In genomic region chr2:16734381-16734780, GRCm38 (mm10) we compare ENCODE assay signal across 22 mouse cellular contexts.
DNase-seq lines count a peak whose midpoint lies in the region; ATAC-seq and TF ChIP-seq lines count a peak whose summit lies in the region.
"Had no signal": no experiment of that assay in that cellular context is flagged by ENCODE, and none has a peak within 500 bp of the region (broad histone marks: within the 10 kb centered on the region; RNA-seq: fewer than 3 reads in every experiment).

No protein-coding gene starts in this region.

- WGBS in heart, adult 2 months: 14% methylated on average over 2 of the region's 2 CpGs
- WGBS in heart, embryonic 10.5 days: 63% methylated on average over 2 of the region's 2 CpGs
- 21% methylated on average over 2 of the region's 2 CpGs for WGBS in heart, postnatal 0 days

- H3K36me3 ChIP-seq in heart, adult 2 months (ENCODE audit: control insufficient read depth, insufficient read depth, low read length): no peaks in the 10 kb centered on the region; the same call in 1 of the 2 replicates
- H3K36me3 ChIP-seq in heart, embryonic 10.5 days: no peaks in the 10 kb centered on the region
- no peaks in the 10 kb centered on the region for H3K36me3 ChIP-seq in heart, postnatal 0 days (replicated peaks; ENCODE audit: control insufficient read depth, insufficient read depth, low read length)
- H3K36me3 ChIP-seq: embryonic facial prominence, embryonic 10.5 days; heart, embryonic 13.5 days; hindbrain, embryonic 13.5 days had no signal

- TF ChIP-seq CTCF in heart, adult 2 months (IDR thresholded peaks at IDR 0.05): no peak
- TF ChIP-seq CTCF in heart, postnatal 0 days (IDR thresholded peaks at IDR 0.05; ENCODE audit: low read depth): no peak

- peak; percentile 25 to 63 for DNase-seq in heart, adult 2 months
- no peak for DNase-seq in heart, embryonic 10.5 days (ENCODE audit: low spot score)
- peak; percentile 10 for DNase-seq in heart, postnatal 0 days (ENCODE audit: low spot score)
- DNase-seq in heart, postnatal 36 days: peak; percentile 33 to 45
- DNase-seq in embryo, embryonic 10.5 days (ENCODE audit: low spot score): no peak
- no peak for DNase-seq in retina, postnatal 1 day
- DNase-seq: adrenal gland, postnatal 14 days; cerebellum, adult 11-12 months; cerebellum, adult 9-10 months; cerebellum, postnatal 25 days; forebrain, postnatal 0 days; gastrocnemius, adult 2 months; gastrocnemius, postnatal 36 days; kidney, adult 11 months had no signal

- ATAC-seq in heart, postnatal 0 days (ENCODE audit: insufficient read depth, low read depth): no peak
- ATAC-seq: activated CD4-positive, CD25-positive, alpha-beta regulatory T cell, adult 4 months; forebrain, embryonic 13.5 days; forebrain, postnatal 0 days; hindbrain, postnatal 0 days; Patski had no signal

- intact Hi-C loops in heart, adult 2 months (cut with DNase I): loop anchor here (10.0 kb wide), 2 partner anchors 170 to 380 kb away; partner anchors contain the start of gene Plxdc2
- intact Hi-C loops in heart, postnatal 36 days (cut with DNase I): loop anchor here (10.0 kb wide), 2 partner anchors 120 to 360 kb away; no protein-coding TSS in a partner anchor

- no peaks in the 10 kb centered on the region for H3K9me3 ChIP-seq in heart, embryonic 10.5 days
- no peaks in the 10 kb centered on the region for H3K9me3 ChIP-seq in heart, postnatal 0 days (replicated peaks; ENCODE audit: control insufficient read depth, low read length)
- H3K9me3 ChIP-seq: embryonic facial prominence, embryonic 10.5 days; forebrain, embryonic 13.5 days; heart, embryonic 13.5 days; hindbrain, embryonic 13.5 days had no signal

- H3K9ac ChIP-seq in heart, adult 2 months (ENCODE audit: low read depth, low read length): no peak overlapping the region
- H3K9ac ChIP-seq in heart, postnatal 0 days (replicated peaks; ENCODE audit: low read depth, low read length): no peak overlapping the region
- H3K9ac ChIP-seq: forebrain, embryonic 13.5 days; forebrain, postnatal 0 days; heart, embryonic 13.5 days; hindbrain, embryonic 13.5 days had no signal

- no peak for TF ChIP-seq EP300 in heart, adult 2 months (IDR thresholded peaks at IDR 0.05; ENCODE audit: insufficient read depth, low read depth, low read length)
- TF ChIP-seq EP300 in heart, postnatal 0 days (IDR thresholded peaks at IDR 0.05; ENCODE audit: low read depth): no peak

- H3K79me2 ChIP-seq in heart, adult 2 months (replicated peaks; ENCODE audit: control insufficient read depth, insufficient read depth, low read length): no peaks in the 10 kb centered on the region

- TF ChIP-seq POLR2A in heart, adult 2 months (IDR thresholded peaks at IDR 0.05; ENCODE audit: insufficient read depth, low read depth, low read length): no peak

- no peak overlapping the region for H3K4me3 ChIP-seq in heart, adult 2 months
- no peak overlapping the region for H3K4me3 ChIP-seq in heart, embryonic 10.5 days
- H3K4me3 ChIP-seq in heart, postnatal 0 days (ENCODE audit: low read depth, low read length): no peak overlapping the region
- H3K4me3 ChIP-seq: embryonic facial prominence, embryonic 10.5 days; forebrain, embryonic 13.5 days; gastrocnemius, adult 2 months; heart, embryonic 13.5 days; hindbrain, embryonic 13.5 days had no signal

- H3K4me2 ChIP-seq in heart, postnatal 0 days (ENCODE audit: low read depth, low read length): no peak overlapping the region
- H3K4me2 ChIP-seq: forebrain, embryonic 13.5 days; heart, embryonic 13.5 days; hindbrain, embryonic 13.5 days had no signal

- peaks cover 1% of the 10 kb centered on the region for H3K4me1 ChIP-seq in heart, adult 2 months (ENCODE audit: control insufficient read depth, insufficient read depth, low read length)
- peaks cover 7% of the 10 kb centered on the region; the same call in 1 of the 2 replicates for H3K4me1 ChIP-seq in heart, embryonic 10.5 days
- no peaks in the 10 kb centered on the region; the same call in 1 of the 2 replicates for H3K4me1 ChIP-seq in heart, postnatal 0 days (ENCODE audit: control insufficient read depth, insufficient read depth)
- H3K4me1 ChIP-seq: forebrain, embryonic 13.5 days; hindbrain, embryonic 13.5 days had no signal

- no peaks in the 10 kb centered on the region for H3K27me3 ChIP-seq in heart, adult 2 months (ENCODE audit: control insufficient read depth, insufficient read depth, low read length)
- no peaks in the 10 kb centered on the region for H3K27me3 ChIP-seq in heart, embryonic 10.5 days (ENCODE audit: insufficient read depth, poor library complexity, severe bottlenecking)
- H3K27me3 ChIP-seq in heart, postnatal 0 days (ENCODE audit: control insufficient read depth, insufficient read depth, low read length): no peaks in the 10 kb centered on the region
- H3K27me3 ChIP-seq: CH12.LX; forebrain, embryonic 13.5 days; heart, embryonic 13.5 days; hindbrain, embryonic 13.5 days; Patski had no signal

- peak overlapping the region; percentile 44 for H3K27ac ChIP-seq in heart, adult 2 months
- no peak overlapping the region for H3K27ac ChIP-seq in heart, embryonic 10.5 days
- no peak overlapping the region for H3K27ac ChIP-seq in heart, postnatal 0 days (ENCODE audit: low read depth)
- H3K27ac ChIP-seq: embryonic facial prominence, embryonic 10.5 days; forebrain, embryonic 13.5 days; gastrocnemius, adult 2 months; heart, embryonic 13.5 days; hindbrain, embryonic 13.5 days; hindbrain, postnatal 0 days had no signal

Comparison
In these comparisons a context has a peak if more than half of its experiments do, and no peak if none do; other contexts are left out.
1. DNase-seq: peak in heart, adult 2 months (2 of 2), heart, postnatal 0 days (single experiment) and heart, postnatal 36 days (2 of 2); none in heart, embryonic 10.5 days (single experiment), embryo, embryonic 10.5 days (single experiment) and retina, postnatal 1 day (single experiment).